Mouse (Mus musculus) heart, embryonic 12.5 days (tissue): ENCODE data around the gene Krt7. TPM values are rescaled to one million over a fixed set of nuclear protein-coding genes. Genes with fewer than 3 reads are reported as not detected.

ENCODE experiments used
- ATAC-seq: fragments of 200-750 bp; cut with Nextera tagmentation; 2 replicates; pipeline ENCODE4 v1.8.0; 2017; ENCODE audit warnings: moderate TSS enrichment, moderate library complexity; ENCODE audit not compliant: insufficient number of reproducible peaks, low FRiP score
- H3K27ac ChIP-seq: fragments of 300-500 bp; sonication (generic); 2 replicates; pipeline ENCODE4 v1.5.1; 2016; ENCODE audit warnings: mild to moderate bottlenecking, moderate library complexity; ENCODE audit not compliant: poor library complexity, severe bottlenecking
- H3K27me3 ChIP-seq: fragments of 300-500 bp; sonication (generic); replicated peaks from 2 replicates; pipeline ENCODE4 v1.6.1; 2016; ENCODE audit warnings: mild to moderate bottlenecking, moderate library complexity
- H3K36me3 ChIP-seq: fragments of 300-500 bp; sonication (generic); 2 replicates; pipeline ENCODE4 v1.6.1; 2016; ENCODE audit warnings: mild to moderate bottlenecking, moderate library complexity
- H3K4me1 ChIP-seq: fragments of 300-500 bp; sonication (generic); replicated peaks from 2 replicates; pipeline ENCODE4 v1.6.1; 2016; ENCODE audit warnings: mild to moderate bottlenecking
- H3K4me2 ChIP-seq: fragments of 300-500 bp; sonication (generic); 2 replicates; pipeline ENCODE4 v1.6.1; 2016; ENCODE audit warnings: mild to moderate bottlenecking, moderate library complexity
- H3K4me3 ChIP-seq: fragments of 300-500 bp; sonication (generic); 2 replicates; pipeline ENCODE4 v1.5.1; 2016; ENCODE audit warnings: mild to moderate bottlenecking
- H3K9ac ChIP-seq: fragments of 300-500 bp; sonication (generic); 2 replicates; pipeline ENCODE4 v1.6.1; 2016; ENCODE audit warnings: mild to moderate bottlenecking, moderate library complexity
- H3K9me3 ChIP-seq: fragments of 300-500 bp; sonication (generic); replicated peaks from 2 replicates; pipeline ENCODE4 v1.6.1; 2016; ENCODE audit warnings: mild to moderate bottlenecking, moderate library complexity
- WGBS: fragments of 180-500 bp; shearing (Covaris S2); methylation state at CpG from one replicate; pipeline ENCODE4 v1.1.7; 2016; 5-methylcytosine and 5-hydroxymethylcytosine counted together
- polyA plus RNA-seq: library from polyadenylated mRNA; unstranded; fragments of >200 nt; fragmentation: Nextera tagmentation; extraction: Ambion mirVana; gene quantifications from 2 replicates; pipeline ENCODE4 v1.2.1, GENCODE M21; 2016

Gene Krt7
- polyA plus RNA-seq, 1 experiment from 2014 or later, result 25.1 TPM

GRCm38 (mm10) chr15:101447444-101447843 lies 36.6 kb downstream of the Krt7 start, which contains the start of gene Krt88:
Krt88 (plus strand) TSS chr15:101447744.
- Histone ChIP-seq H3K9me3 (no peaks in the 10 kb centered on the region), H3K36me3 (no peaks in the 10 kb centered on the region), H3K4me1 (no peaks in the 10 kb centered on the region), H3K27ac (no peak within 1 kb of the TSS), H3K4me3 (no peak within 1 kb of the TSS), H3K4me2 (peak within 1 kb of the TSS; percentile 8; the same call in 1 of the 2 replicates), H3K27me3 (peaks cover 6% of the 10 kb centered on the region; the same call in 1 of the 2 replicates), H3K9ac (no peak within 1 kb of the TSS)
- WGBS, result 69% methylated on average over 2 of the region's 2 CpGs
- no peak for ATAC-seq

GRCm38 (mm10) chr15:101453093-101453736 lies 42.4 kb downstream of the Krt7 start:
- Histone ChIP-seq H3K36me3 (no peaks in the 10 kb centered on the region), H3K9me3 (peaks cover 3% of the 10 kb centered on the region; the same call in 1 of the 2 replicates), H3K4me1 (0 out of 2 replicates have a peak, but pooled peaks cover 5% of the 10 kb centered on the region), H3K27me3 (0 out of 2 replicates have a peak, but pooled peaks cover 5% of the 10 kb centered on the region), H3K4me2 (peak overlapping the region; percentile 34; the same call in 1 of the 2 replicates), H3K9ac (no peak overlapping the region), H3K4me3 (no peak overlapping the region), H3K27ac (no peak overlapping the region)
- 0 out of 2 replicates have a peak, but pooled peaks have one; percentile 36 for ATAC-seq
- 3% methylated on average over 13 of the region's 13 CpGs for WGBS

- Histone ChIP-seq H3K9me3 (peaks cover 3% of the 10 kb centered on the region; the same call in 1 of the 2 replicates), H3K4me1 (0 out of 2 replicates have a peak, but pooled peaks cover 5% of the 10 kb centered on the region), H3K27ac (no peak overlapping the region), H3K27me3 (0 out of 2 replicates have a peak, but pooled peaks cover 5% of the 10 kb centered on the region), H3K4me2 (no peak overlapping the region), H3K9ac (no peak overlapping the region), H3K4me3 (no peak overlapping the region), H3K36me3 (no peaks in the 10 kb centered on the region)
- WGBS, result 84% methylated on average over 8 of the region's 8 CpGs
- ATAC-seq, result no peak
These were observed 43.9 kb downstream of the Krt7 start for GRCm38 (mm10) chr15:101454774-101455173.

- no peak overlapping the region for H3K4me2 ChIP-seq
- H3K9me3 ChIP-seq, result peaks cover 3% of the 10 kb centered on the region; the same call in 1 of the 2 replicates
- H3K4me1 ChIP-seq, result 0 out of 2 replicates have a peak, but pooled peaks cover 5% of the 10 kb centered on the region
- H3K4me3 ChIP-seq, result no peak overlapping the region
- no peak overlapping the region for H3K27ac ChIP-seq
- no peak for ATAC-seq
- H3K27me3 ChIP-seq, result 0 out of 2 replicates have a peak, but pooled peaks cover 5% of the 10 kb centered on the region
- H3K36me3 ChIP-seq, result no peaks in the 10 kb centered on the region
- H3K9ac ChIP-seq, result no peak overlapping the region
- WGBS, result 68% methylated on average over 2 of the region's 2 CpGs
These were observed 44.4 kb downstream of the Krt7 start for GRCm38 (mm10) chr15:101455292-101455691.

- H3K27me3 ChIP-seq, result 0 out of 2 replicates have a peak, but pooled peaks cover 5% of the 10 kb centered on the region
- no peak for ATAC-seq
- peaks cover 3% of the 10 kb centered on the region; the same call in 1 of the 2 replicates for H3K9me3 ChIP-seq
- WGBS, result 80% methylated on average over 6 of the region's 6 CpGs
- H3K9ac ChIP-seq, result no peak overlapping the region
- H3K4me3 ChIP-seq, result no peak overlapping the region
- H3K4me2 ChIP-seq, result no peak overlapping the region
- no peak overlapping the region for H3K27ac ChIP-seq
- 0 out of 2 replicates have a peak, but pooled peaks cover 5% of the 10 kb centered on the region for H3K4me1 ChIP-seq
- no peaks in the 10 kb centered on the region for H3K36me3 ChIP-seq
These were observed 45.0 kb downstream of the Krt7 start for GRCm38 (mm10) chr15:101455891-101456290.

GRCm38 (mm10) chr15:101458361-101458930 lies 47.6 kb downstream of the Krt7 start:
- Histone ChIP-seq H3K4me3 (no peak overlapping the region), H3K27me3 (peaks cover 16% of the 10 kb centered on the region), H3K9me3 (peaks cover 3% of the 10 kb centered on the region; the same call in 1 of the 2 replicates), H3K36me3 (no peaks in the 10 kb centered on the region), H3K4me1 (0 out of 2 replicates have a peak, but pooled peaks cover under 1% of the 10 kb centered on the region), H3K4me2 (no peak overlapping the region), H3K27ac (no peak overlapping the region), H3K9ac (no peak overlapping the region)
- WGBS, result 73% methylated on average over 16 of the region's 16 CpGs
- ATAC-seq, result no peak

- H3K9me3 ChIP-seq, result peaks cover 3% of the 10 kb centered on the region; the same call in 1 of the 2 replicates
- WGBS, result 79% methylated on average over 14 of the region's 14 CpGs
- no peaks in the 10 kb centered on the region for H3K36me3 ChIP-seq
- H3K4me3 ChIP-seq, result no peak overlapping the region
- H3K4me2 ChIP-seq, result no peak overlapping the region
- H3K4me1 ChIP-seq, result no peaks in the 10 kb centered on the region
- no peak for ATAC-seq
- no peak overlapping the region for H3K27ac ChIP-seq
- no peak overlapping the region for H3K9ac ChIP-seq
- peaks cover 20% of the 10 kb centered on the region for H3K27me3 ChIP-seq
These were observed 48.4 kb downstream of the Krt7 start for GRCm38 (mm10) chr15:101459283-101459682.

- Histone ChIP-seq H3K4me2 (no peak within 1 kb of the TSS), H3K27ac (no peak within 1 kb of the TSS), H3K4me3 (no peak within 1 kb of the TSS), H3K36me3 (no peaks in the 10 kb centered on the region), H3K27me3 (peaks cover 37% of the 10 kb centered on the region), H3K9me3 (no peaks in the 10 kb centered on the region), H3K4me1 (no peaks in the 10 kb centered on the region), H3K9ac (no peak within 1 kb of the TSS)
- no peak for ATAC-seq
- 72% methylated on average over 13 of the region's 13 CpGs for WGBS
These were observed 52.8 kb downstream of the Krt7 start, which contains the start of gene Krt81 for GRCm38 (mm10) chr15:101463651-101464050. Krt81 (minus strand) TSS chr15:101463751.

- no peaks in the 10 kb centered on the region for H3K9me3 ChIP-seq
- no peak overlapping the region for H3K4me2 ChIP-seq
- H3K9ac ChIP-seq, result no peak overlapping the region
- H3K27me3 ChIP-seq, result peaks cover 17% of the 10 kb centered on the region
- no peak overlapping the region for H3K27ac ChIP-seq
- H3K4me1 ChIP-seq, result no peaks in the 10 kb centered on the region
- no peak for ATAC-seq
- H3K4me3 ChIP-seq, result no peak overlapping the region
- 76% methylated on average over 4 of the region's 4 CpGs for whole genome bisulfite sequencing
- H3K36me3 ChIP-seq, result no peaks in the 10 kb centered on the region
These were observed 58.2 kb downstream of the Krt7 start for GRCm38 (mm10) chr15:101469093-101469492.

GRCm38 (mm10) chr15:101472952-101473528 lies 62.2 kb downstream of the Krt7 start, which contains the start of gene Krt86:
Krt86 (plus strand) TSS chr15:101473478.
- 21% methylated on average over 10 of the region's 10 CpGs for WGBS
- no peak for ATAC-seq
- no peak within 1 kb of the TSS for H3K4me3 ChIP-seq
- H3K27ac ChIP-seq, result no peak within 1 kb of the TSS
- H3K27me3 ChIP-seq, result peaks cover 17% of the 10 kb centered on the region
- no peak within 1 kb of the TSS for H3K9ac ChIP-seq
- H3K4me1 ChIP-seq, result no peaks in the 10 kb centered on the region
- H3K9me3 ChIP-seq, result no peaks in the 10 kb centered on the region
- H3K36me3 ChIP-seq, result no peaks in the 10 kb centered on the region
- no peak within 1 kb of the TSS for H3K4me2 ChIP-seq
